Mouse (Mus musculus): ENCODE data around the gene Tlcd2. TPM values are rescaled to one million over a fixed set of nuclear protein-coding genes. Genes with fewer than 3 reads are reported as not detected.

Gene Tlcd2
- polyA plus RNA-seq, 1 experiment from 2014 or later: 10.6 TPM

DNA sequence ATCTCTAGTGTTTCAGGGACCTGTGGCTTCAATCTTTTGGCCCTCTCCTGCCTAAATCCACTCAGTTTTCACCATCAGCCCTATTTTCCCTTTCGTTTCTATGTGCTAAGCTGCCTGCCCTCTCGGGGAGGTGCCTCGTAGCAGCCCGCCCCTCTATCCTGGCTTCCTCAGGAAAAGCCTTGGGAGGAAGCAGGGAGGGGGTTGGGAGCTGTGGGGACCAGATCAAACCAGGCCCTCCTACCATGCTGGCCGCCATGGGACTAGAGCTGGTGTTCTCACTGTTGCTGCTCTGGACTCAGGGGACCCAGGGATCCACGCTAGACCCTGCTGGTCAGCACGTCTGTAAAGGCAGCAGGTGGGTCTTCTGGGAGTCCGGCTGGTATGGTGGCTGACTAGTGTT, 51.8 kb downstream of the Tlcd2 start, which contains the start of gene Scarf1:
Gene Scarf1, plus strand, starts transcription at position 205 of the 400 bp plus-strand sequence.
- 63% methylated on average over 8 of the region's 8 CpGs for WGBS
- no peaks in the 10 kb centered on the region for H3K27me3 ChIP-seq (ENCODE audit: low read depth, poor library complexity, severe bottlenecking)

DNA sequence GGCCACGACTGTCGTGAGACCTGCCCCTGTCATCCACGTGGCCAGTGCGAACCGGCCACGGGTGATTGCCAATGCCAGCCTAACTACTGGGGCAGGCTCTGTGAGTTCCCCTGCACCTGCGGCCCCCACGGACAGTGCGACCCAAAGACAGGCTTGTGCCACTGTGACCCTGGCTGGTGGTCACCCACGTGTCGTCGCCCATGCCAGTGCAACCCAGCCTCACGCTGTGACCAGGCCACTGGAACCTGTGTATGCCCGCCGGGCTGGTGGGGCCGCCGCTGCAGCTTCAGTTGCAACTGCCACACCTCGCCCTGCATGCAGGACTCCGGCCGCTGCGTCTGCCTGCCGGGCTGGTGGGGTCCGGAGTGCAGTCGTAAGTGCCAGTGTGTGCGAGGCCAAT, 53.7 kb downstream of the Tlcd2 start:
- no peak for DNase-seq (ENCODE audit: low spot score)
- no peaks in the 10 kb centered on the region for H3K9me3 ChIP-seq (replicated peaks)
- peaks cover 11% of the 10 kb centered on the region for H3K4me1 ChIP-seq
- 0 out of 2 replicates have a peak, but pooled peaks cover 2% of the 10 kb centered on the region for H3K36me3 ChIP-seq
- H3K27me3 ChIP-seq (ENCODE audit: low read depth, poor library complexity, severe bottlenecking): no peaks in the 10 kb centered on the region
- no peak overlapping the region for H3K4me3 ChIP-seq
- WGBS: 93% methylated on average over 25 of the region's 25 CpGs
- H3K27ac ChIP-seq (replicated peaks): no peak overlapping the region

More for the DNA sequence above, 51.8 kb downstream of the Tlcd2 start, which contains the start of gene Scarf1:
- Histone ChIP-seq H3K9me3 (replicated peaks) (no peaks in the 10 kb centered on the region), H3K36me3 (peaks cover 16% of the 10 kb centered on the region), H3K27ac (replicated peaks) (no peak within 1 kb of the TSS), H3K4me3 (no peak within 1 kb of the TSS), H3K4me1 (peaks cover 26% of the 10 kb centered on the region)
- DNase-seq (ENCODE audit: low spot score): no peak

GRCm38 (mm10) chr11:75519834-75520633, 58.5 kb downstream of the Tlcd2 start:
- 0 out of 2 replicates have a peak, but pooled peaks cover 4% of the 10 kb centered on the region for H3K4me1 ChIP-seq
- whole genome bisulfite sequencing: 86% methylated on average over 15 of the region's 15 CpGs
- H3K27me3 ChIP-seq (ENCODE audit: low read depth, poor library complexity, severe bottlenecking): no peaks in the 10 kb centered on the region
- no peaks in the 10 kb centered on the region for H3K36me3 ChIP-seq
- no peak overlapping the region for H3K27ac ChIP-seq (replicated peaks)
- no peaks in the 10 kb centered on the region for H3K9me3 ChIP-seq (replicated peaks)
- no peak overlapping the region for H3K4me3 ChIP-seq
- DNase-seq (ENCODE audit: low spot score): no peak

MicroRNAs encoded within 50 kb of the gene (microRNA counts, 519-probe panel; counts per million panel counts)
- microRNA mmu-miR-22: 7,497 counts per million, percentile 78 among the panel's probes with 10 or more counts

Small RNA genes within 50 kb of the gene (microRNA-seq; reads per million reads assigned to microRNA genes)
- gene Mir22: 2,708 reads per million, percentile 86 among the genes with 10 or more reads in this experiment

Other genes starting within 250 kb of the Tlcd2 start
- gene Rpa1, start 113.4 kb upstream of the Tlcd2 start, polyA plus RNA-seq (2016; fragmentation: Nextera tagmentation; extraction: Ambion mirVana): 179 and 197 TPM in 2 replicates
- gene Smyd4, start 113.3 kb upstream of the Tlcd2 start, polyA plus RNA-seq (2016; fragmentation: Nextera tagmentation; extraction: Ambion mirVana): 17.5 and 19.5 TPM in 2 replicates
- 69.6 and 70.2 TPM in 2 replicates for gene Serpinf1, start 39.0 kb upstream of the Tlcd2 start, polyA plus RNA-seq (2016; fragmentation: Nextera tagmentation; extraction: Ambion mirVana)
- not detected in 2 replicates for gene Serpinf2, start 22.1 kb upstream of the Tlcd2 start, polyA plus RNA-seq (2016; fragmentation: Nextera tagmentation; extraction: Ambion mirVana)
- gene Wdr81, start 7.0 kb upstream of the Tlcd2 start, polyA plus RNA-seq (2016; fragmentation: Nextera tagmentation; extraction: Ambion mirVana): 5.7 and 7.5 TPM in 2 replicates
- 67.3 and 72.2 TPM in 2 replicates for gene Prpf8, start 25.1 kb downstream of the Tlcd2 start, polyA plus RNA-seq (2016; fragmentation: Nextera tagmentation; extraction: Ambion mirVana)
- 0.35 and 0.44 TPM in 2 replicates for gene Rilp, start 48.4 kb downstream of the Tlcd2 start, polyA plus RNA-seq (2016; fragmentation: Nextera tagmentation; extraction: Ambion mirVana)
- 4.7 and 4.8 TPM in 2 replicates for gene Scarf1, start 51.8 kb downstream of the Tlcd2 start, polyA plus RNA-seq (2016; fragmentation: Nextera tagmentation; extraction: Ambion mirVana)
- gene Slc43a2, start 70.0 kb downstream of the Tlcd2 start, polyA plus RNA-seq (2016; fragmentation: Nextera tagmentation; extraction: Ambion mirVana): 6.5 and 8.2 TPM in 2 replicates
- gene Pitpna, start 126.4 kb downstream of the Tlcd2 start, polyA plus RNA-seq (2016; fragmentation: Nextera tagmentation; extraction: Ambion mirVana): 63.4 and 65.5 TPM in 2 replicates
- 19.6 and 23.8 TPM in 2 replicates for gene Inpp5k, start 169.3 kb downstream of the Tlcd2 start, polyA plus RNA-seq (2016; fragmentation: Nextera tagmentation; extraction: Ambion mirVana)
- 16.4 and 19.3 TPM in 2 replicates for gene Myo1c, start 188.8 kb downstream of the Tlcd2 start, polyA plus RNA-seq (2016; fragmentation: Nextera tagmentation; extraction: Ambion mirVana)
- gene Crk, start 217.5 kb downstream of the Tlcd2 start, polyA plus RNA-seq (2016; fragmentation: Nextera tagmentation; extraction: Ambion mirVana): 127 and 133 TPM in 2 replicates

Data from midbrain, embryonic 10.5 days (tissue).